ENCODE assay signal across 10 mouse cellular contexts in the genomic region with DNA sequence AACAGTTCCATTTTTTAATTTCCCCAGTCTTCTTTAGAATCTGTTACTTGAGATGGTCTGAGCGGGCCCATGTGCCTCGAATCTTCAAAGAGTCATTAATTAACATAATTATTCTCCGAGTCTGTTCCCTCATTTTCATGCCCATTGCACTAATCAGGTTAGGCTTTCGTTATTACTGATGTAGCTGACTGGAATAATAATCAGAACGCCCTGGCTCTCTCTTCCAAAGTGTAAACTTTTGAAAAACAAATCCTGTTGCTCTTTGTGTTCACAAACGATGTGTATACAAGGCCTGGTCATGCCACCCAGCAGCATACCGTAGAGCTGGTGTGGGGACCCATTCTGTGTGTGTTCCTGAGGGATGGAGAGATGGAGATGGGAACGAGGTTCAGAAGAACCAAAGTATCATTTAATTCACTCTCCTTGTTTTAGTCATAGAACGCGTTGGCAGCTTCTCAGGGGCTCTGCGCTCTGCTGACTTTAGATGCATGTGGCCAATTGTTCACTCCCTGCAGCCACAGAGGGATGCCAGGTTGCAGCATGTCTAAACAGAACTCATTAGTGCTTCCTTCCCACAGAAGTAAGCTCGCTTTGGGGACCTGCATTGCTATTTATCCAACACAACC. TPM values are rescaled to one million over a fixed set of nuclear protein-coding genes. Genes with fewer than 3 reads are reported as not detected.
DNase-seq lines count a peak whose midpoint lies in the region; ATAC-seq lines count a peak whose summit lies in the region.
"Had no signal": no experiment of that assay in that cellular context is flagged by ENCODE, and none has a peak within 500 bp of the region (broad histone marks: within the 10 kb centered on the region; RNA-seq: fewer than 3 reads in every experiment).

No protein-coding gene starts in this region.

- peak; percentile 9 to 28 for DNase-seq in left cerebral cortex, postnatal 14 days (ENCODE audit: low spot score in 2 of 2)
- no peak for DNase-seq in left cerebral cortex, adult 18-20 months (ENCODE audit: low spot score in 2 of 2)
- no peak for DNase-seq in hindbrain, embryonic 10.5 days (ENCODE audit: low spot score)
- no peak for DNase-seq in liver, embryonic 11.5 days (ENCODE audit: low spot score)
- DNase-seq in kidney, postnatal 10 days = no peak
- DNase-seq in lung, postnatal 25 days (ENCODE audit: low spot score) = no peak
- DNase-seq: heart, postnatal 36 days; thymus, adult 18-20 months had no signal

- H3K9me3 ChIP-seq in embryonic facial prominence, embryonic 12.5 days = no peaks in the 10 kb centered on the region
- no peaks in the 10 kb centered on the region for H3K9me3 ChIP-seq in hindbrain, embryonic 10.5 days
- no peaks in the 10 kb centered on the region for H3K9me3 ChIP-seq in neural tube, embryonic 13.5 days
- no peaks in the 10 kb centered on the region for H3K9me3 ChIP-seq in liver, embryonic 11.5 days (ENCODE audit: control insufficient read depth, low read length)

- H3K36me3 ChIP-seq in embryonic facial prominence, embryonic 12.5 days = no peaks in the 10 kb centered on the region
- H3K36me3 ChIP-seq in hindbrain, embryonic 10.5 days = no peaks in the 10 kb centered on the region
- H3K36me3 ChIP-seq in neural tube, embryonic 13.5 days = no peaks in the 10 kb centered on the region
- no peaks in the 10 kb centered on the region for H3K36me3 ChIP-seq in liver, embryonic 11.5 days (ENCODE audit: control insufficient read depth, insufficient read depth, low read length)

- 51% methylated on average over 12 of the region's 12 CpGs for WGBS in embryonic facial prominence, embryonic 12.5 days
- WGBS in hindbrain, embryonic 10.5 days = 59% methylated on average over 12 of the region's 12 CpGs
- WGBS in neural tube, embryonic 13.5 days = 31% methylated on average over 12 of the region's 12 CpGs
- WGBS in liver, embryonic 11.5 days = 76% methylated on average over 12 of the region's 12 CpGs

- H3K9ac ChIP-seq in embryonic facial prominence, embryonic 12.5 days = no peak overlapping the region
- H3K9ac ChIP-seq in neural tube, embryonic 13.5 days = no peak overlapping the region
- no peak overlapping the region for H3K9ac ChIP-seq in liver, embryonic 11.5 days (ENCODE audit: low read depth, low read length)

- peak overlapping the region; percentile 59 for H3K27ac ChIP-seq in embryonic facial prominence, embryonic 12.5 days
- peak overlapping the region; percentile 53; the same call in 1 of the 2 replicates for H3K27ac ChIP-seq in hindbrain, embryonic 10.5 days
- peak overlapping the region; percentile 53 for H3K27ac ChIP-seq in neural tube, embryonic 13.5 days (replicated peaks)
- no peak overlapping the region for H3K27ac ChIP-seq in liver, embryonic 11.5 days (ENCODE audit: low read depth, low read length)

- intact Hi-C loops in left cerebral cortex, postnatal 14 days (cut with DNase I) = no loop called here

- no peak overlapping the region for H3K4me3 ChIP-seq in embryonic facial prominence, embryonic 12.5 days
- no peak overlapping the region for H3K4me3 ChIP-seq in hindbrain, embryonic 10.5 days
- no peak overlapping the region for H3K4me3 ChIP-seq in neural tube, embryonic 13.5 days
- no peak overlapping the region for H3K4me3 ChIP-seq in liver, embryonic 11.5 days (ENCODE audit: low read depth, low read length)

- H3K27me3 ChIP-seq in embryonic facial prominence, embryonic 12.5 days = no peaks in the 10 kb centered on the region
- no peaks in the 10 kb centered on the region for H3K27me3 ChIP-seq in hindbrain, embryonic 10.5 days (ENCODE audit: insufficient read depth, poor library complexity, severe bottlenecking)
- H3K27me3 ChIP-seq in neural tube, embryonic 13.5 days = no peaks in the 10 kb centered on the region
- H3K27me3 ChIP-seq in liver, embryonic 11.5 days (replicated peaks; ENCODE audit: control insufficient read depth, insufficient read depth, low read length) = no peaks in the 10 kb centered on the region

- no peak for ATAC-seq in embryonic facial prominence, embryonic 12.5 days (ENCODE audit: insufficient number of reproducible peaks, insufficient read depth, low FRiP score, low TSS enrichment)
- peak; percentile 80 for ATAC-seq in neural tube, embryonic 13.5 days (ENCODE audit: low read depth)
- no peak for ATAC-seq in liver, embryonic 11.5 days (replicated peaks; ENCODE audit: low FRiP score)

- peaks cover 9% of the 10 kb centered on the region; the same call in 1 of the 2 replicates for H3K4me1 ChIP-seq in embryonic facial prominence, embryonic 12.5 days
- peaks cover 14% of the 10 kb centered on the region for H3K4me1 ChIP-seq in hindbrain, embryonic 10.5 days (replicated peaks)
- H3K4me1 ChIP-seq in neural tube, embryonic 13.5 days (replicated peaks) = peaks cover 25% of the 10 kb centered on the region
- H3K4me1 ChIP-seq in liver, embryonic 11.5 days (replicated peaks; ENCODE audit: control insufficient read depth, insufficient read depth, low read length) = no peaks in the 10 kb centered on the region

- H3K4me2 ChIP-seq in embryonic facial prominence, embryonic 12.5 days (replicated peaks) = no peak overlapping the region
- peak overlapping the region; percentile 19 for H3K4me2 ChIP-seq in neural tube, embryonic 13.5 days
- no peak overlapping the region for H3K4me2 ChIP-seq in liver, embryonic 11.5 days

RNA-seq across cellular contexts. Expression of a gene that starts 31.4 kb away (rescaled TPM):
- 10 to 100 TPM; 29.0 to 29.1 TPM for total RNA-seq in left cerebral cortex, postnatal 14 days (2021)
- 10 to 100 TPM; 35.9 to 37.0 TPM for total RNA-seq in left cerebral cortex, adult 18-20 months (2021)
- polyA plus RNA-seq in embryonic facial prominence, embryonic 12.5 days (2016; fragmentation: Nextera tagmentation; extraction: Ambion mirVana) = 26.7 and 27.0 TPM in 2 replicates
- 24.7 and 26.1 TPM in 2 replicates for polyA plus RNA-seq in hindbrain, embryonic 10.5 days (2016; fragmentation: Nextera tagmentation; extraction: Ambion mirVana)
- 42.4 and 45.2 TPM in 2 replicates for polyA plus RNA-seq in neural tube, embryonic 13.5 days (2015; fragmentation: Nextera tagmentation; extraction: Ambion mirVana)
- 14.9 and 16.2 TPM in 2 replicates for polyA plus RNA-seq in liver, embryonic 11.5 days (2014; fragmentation: Nextera tagmentation; extraction: Ambion mirVana)

RNA-seq across cellular contexts. Expression of a gene that starts 38.4 kb away (rescaled TPM):
- total RNA-seq in left cerebral cortex, postnatal 14 days (2021) = 10 to 100 TPM; 24.8 to 25.9 TPM
- 10 to 100 TPM; 40.8 to 42.0 TPM for total RNA-seq in left cerebral cortex, adult 18-20 months (2021)
- polyA plus RNA-seq in embryonic facial prominence, embryonic 12.5 days (2016; fragmentation: Nextera tagmentation; extraction: Ambion mirVana) = 8.4 TPM in 2 replicates
- 4.0 and 4.1 TPM in 2 replicates for polyA plus RNA-seq in hindbrain, embryonic 10.5 days (2016; fragmentation: Nextera tagmentation; extraction: Ambion mirVana)
- polyA plus RNA-seq in neural tube, embryonic 13.5 days (2015; fragmentation: Nextera tagmentation; extraction: Ambion mirVana) = 6.1 and 6.5 TPM in 2 replicates
- 4.0 and 5.2 TPM in 2 replicates for polyA plus RNA-seq in liver, embryonic 11.5 days (2014; fragmentation: Nextera tagmentation; extraction: Ambion mirVana)

Comparison
In these comparisons a context has a peak if more than half of its experiments do, and no peak if none do; other contexts are left out.
1. DNase-seq: peak in left cerebral cortex, postnatal 14 days (2 of 2); none in left cerebral cortex, adult 18-20 months (0 of 2), hindbrain, embryonic 10.5 days (single experiment), liver, embryonic 11.5 days (single experiment), kidney, postnatal 10 days (single experiment) and lung, postnatal 25 days (single experiment).